In the genomic region with DNA sequence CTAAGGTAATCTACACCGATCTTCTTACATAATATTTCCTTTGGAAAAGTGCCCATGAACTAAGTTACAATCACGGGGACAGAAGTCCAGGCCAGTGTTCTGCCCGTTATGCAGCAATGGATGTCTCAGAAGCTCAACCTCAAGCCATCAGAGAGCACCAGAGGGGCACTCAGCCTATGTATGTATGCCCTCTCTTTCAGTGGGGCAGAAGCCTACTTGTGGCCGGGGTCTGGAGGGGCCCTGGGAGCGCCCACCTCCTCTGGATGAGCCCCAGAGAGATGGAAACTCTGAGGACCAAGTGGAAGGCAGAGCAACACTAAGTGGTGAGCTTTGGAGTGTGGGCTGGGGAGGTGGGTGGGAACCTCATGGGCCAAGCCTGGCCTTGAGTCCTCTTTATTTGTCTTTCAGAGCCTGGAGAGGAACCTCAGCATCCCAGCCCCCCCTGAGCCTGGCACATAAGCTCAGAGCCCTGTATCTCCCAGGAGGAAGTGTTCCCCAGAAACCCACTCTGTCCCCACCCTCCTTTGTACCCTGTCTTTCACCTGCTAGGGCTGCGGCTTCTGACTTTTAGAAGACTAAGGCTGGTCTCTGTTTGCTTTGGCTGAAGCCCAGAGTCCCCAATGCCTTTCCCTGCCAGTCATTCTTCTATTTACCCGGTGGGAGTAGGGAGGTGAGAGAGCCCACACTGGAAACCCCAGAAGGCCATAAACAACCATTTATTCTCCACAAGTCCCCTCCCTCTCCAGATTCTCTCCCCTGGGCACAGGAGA, we compare ENCODE assay signal across 11 mouse cellular contexts. TPM values are rescaled to one million over a fixed set of nuclear protein-coding genes. Genes with fewer than 3 reads are reported as not detected.
A peak's percentile ranks its signal among the peaks of the same experiment; 100 is the strongest.
DNase-seq lines count a peak whose midpoint lies in the region; ATAC-seq and TF ChIP-seq lines count a peak whose summit lies in the region.
"Had no signal": no experiment of that assay in that cellular context is flagged by ENCODE, and none has a peak within 500 bp of the region (broad histone marks: within the 10 kb centered on the region; RNA-seq: fewer than 3 reads in every experiment).

No protein-coding gene starts in this region.

- no peak overlapping the region for H3K9ac ChIP-seq in forebrain, embryonic 13.5 days
- H3K9ac ChIP-seq in kidney, postnatal 0 days (ENCODE audit: low read depth, low read length), result no peak overlapping the region

- H3ac ChIP-seq in myocyte (ENCODE audit: control insufficient read depth, insufficient read length), result no peak overlapping the region

- peaks cover 54% of the 10 kb centered on the region for H3K27me3 ChIP-seq in forebrain, embryonic 10.5 days (ENCODE audit: poor library complexity, severe bottlenecking)
- H3K27me3 ChIP-seq in forebrain, embryonic 13.5 days, result peaks cover 36% of the 10 kb centered on the region
- H3K27me3 ChIP-seq in kidney, postnatal 0 days (ENCODE audit: insufficient read depth, low read length), result no peaks in the 10 kb centered on the region
- H3K27me3 ChIP-seq in myocyte (ENCODE audit: control insufficient read depth, insufficient read depth, insufficient read length), result peaks cover 13% of the 10 kb centered on the region

- no peaks in the 10 kb centered on the region for H3K9me3 ChIP-seq in forebrain, embryonic 10.5 days
- H3K9me3 ChIP-seq in forebrain, embryonic 13.5 days (replicated peaks), result no peaks in the 10 kb centered on the region
- no peaks in the 10 kb centered on the region for H3K9me3 ChIP-seq in kidney, postnatal 0 days (replicated peaks; ENCODE audit: low read length)

- peaks cover 67% of the 10 kb centered on the region for H3K4me1 ChIP-seq in forebrain, embryonic 10.5 days
- peaks cover 48% of the 10 kb centered on the region for H3K4me1 ChIP-seq in forebrain, embryonic 13.5 days
- H3K4me1 ChIP-seq in kidney, postnatal 0 days (replicated peaks; ENCODE audit: insufficient read depth, low read length), result peaks cover 28% of the 10 kb centered on the region

- no peak for ATAC-seq in forebrain, embryonic 13.5 days
- no peak for ATAC-seq in kidney, postnatal 0 days (replicated peaks; ENCODE audit: low FRiP score, low read depth)

- DNase-seq in forebrain, embryonic 10.5 days (ENCODE audit: extremely low spot score, low spot score), result no peak
- no peak for DNase-seq in kidney, postnatal 0 days (ENCODE audit: low spot score)
- no peak for DNase-seq in kidney, postnatal 10 days
- peak; percentile 21 for DNase-seq in induced T-regulatory cell, adult 2 months (ENCODE audit: low read depth)
- DNase-seq in left cerebral cortex, postnatal 36 days (ENCODE audit: low spot score in 2 of 2), result no peak
- no peak for DNase-seq in cerebellum, adult 9-10 months
- DNase-seq: spleen, adult 18-20 months had no signal

- H3K4me3 ChIP-seq in forebrain, embryonic 10.5 days, result peak overlapping the region; percentile 81; the same call in 1 of the 2 replicates
- H3K4me3 ChIP-seq in forebrain, embryonic 13.5 days, result no peak overlapping the region
- no peak overlapping the region for H3K4me3 ChIP-seq in kidney, postnatal 0 days (replicated peaks; ENCODE audit: low read depth, low read length)
- peak overlapping the region; percentile 68 for H3K4me3 ChIP-seq in myocyte

- intact Hi-C loops in left cerebral cortex, postnatal 36 days (cut with DNase I), result no loop called here

- no peak overlapping the region for H3K4me2 ChIP-seq in forebrain, embryonic 13.5 days
- peak overlapping the region; percentile 76 for H3K4me2 ChIP-seq in kidney, postnatal 0 days (ENCODE audit: low read length)
- H3K4me2 ChIP-seq in myocyte (ENCODE audit: low read depth), result peak overlapping the region; percentile 87

- H3K36me3 ChIP-seq in forebrain, embryonic 10.5 days (replicated peaks), result no peaks in the 10 kb centered on the region
- H3K36me3 ChIP-seq in forebrain, embryonic 13.5 days (ENCODE audit: poor library complexity, severe bottlenecking), result no peaks in the 10 kb centered on the region
- H3K36me3 ChIP-seq in kidney, postnatal 0 days (ENCODE audit: insufficient read depth, low read length), result no peaks in the 10 kb centered on the region
- no peaks in the 10 kb centered on the region for H3K36me3 ChIP-seq in myocyte (ENCODE audit: control insufficient read depth, insufficient read depth)

- WGBS in forebrain, embryonic 10.5 days, result 80% methylated on average over 7 of the region's 7 CpGs
- WGBS in forebrain, embryonic 13.5 days, result 82% methylated on average over 7 of the region's 7 CpGs
- WGBS in kidney, postnatal 0 days, result 53% methylated on average over 7 of the region's 7 CpGs

- TF ChIP-seq CTCF in kidney, postnatal 0 days (IDR thresholded peaks at IDR 0.05; ENCODE audit: low read depth), result no peak

- TF ChIP-seq POLR2A in myocyte (IDR thresholded peaks at IDR 0.05; ENCODE audit: insufficient read length, low read depth), result no peak

- H3K27ac ChIP-seq in forebrain, embryonic 10.5 days, result peak overlapping the region; percentile 93; the same call in 1 of the 2 replicates
- H3K27ac ChIP-seq in forebrain, embryonic 13.5 days, result no peak overlapping the region
- H3K27ac ChIP-seq in kidney, postnatal 0 days, result peak overlapping the region; percentile 97

- peaks cover 25% of the 10 kb centered on the region for H3K79me2 ChIP-seq in myocyte (ENCODE audit: control insufficient read depth, insufficient read depth)

TF ChIP-seq in myocyte, 11 proteins besides CTCF, POLR2A, EP300 and RAD21:
- TF ChIP-seq MAX (IDR thresholded peaks at IDR 0.05; ENCODE audit: low read depth), result no peak
TF ChIP-seq in myocyte: peak in this region for 0.

RNA-seq across cellular contexts. Expression of a gene that starts 1.4 kb away (rescaled TPM):
- polyA plus RNA-seq in forebrain, embryonic 10.5 days (2016; fragmentation: Nextera tagmentation; extraction: Ambion mirVana), result 39.8 and 41.0 TPM in 2 replicates
- polyA plus RNA-seq in forebrain, embryonic 13.5 days (2015; fragmentation: Nextera tagmentation; extraction: Ambion mirVana), result 44.0 and 45.5 TPM in 2 replicates
- 42.4 and 42.8 TPM in 2 replicates for polyA plus RNA-seq in kidney, postnatal 0 days (2015; fragmentation: Nextera tagmentation; extraction: Ambion mirVana)
- polyA plus RNA-seq in myocyte (2012; fragmentation: generic; extraction: Trizol), result 25.8 TPM
- total RNA-seq in left cerebral cortex, postnatal 36 days (2021), result 10 to 100 TPM; 35.9 to 39.3 TPM

RNA-seq across cellular contexts. Expression of a gene that starts 8.6 kb away (rescaled TPM):
- polyA plus RNA-seq in forebrain, embryonic 10.5 days (2016; fragmentation: Nextera tagmentation; extraction: Ambion mirVana), result 0.23 and 0.41 TPM in 2 replicates
- polyA plus RNA-seq in forebrain, embryonic 13.5 days (2015; fragmentation: Nextera tagmentation; extraction: Ambion mirVana), result 14.6 and 20.0 TPM in 2 replicates
- polyA plus RNA-seq in kidney, postnatal 0 days (2015; fragmentation: Nextera tagmentation; extraction: Ambion mirVana), result 12.1 and 12.3 TPM in 2 replicates
- polyA plus RNA-seq in myocyte (2012; fragmentation: generic; extraction: Trizol), result not detected
- 100 to 1,000 TPM; 225 to 274 TPM for total RNA-seq in left cerebral cortex, postnatal 36 days (2021)

RNA-seq across cellular contexts. Expression of a gene that starts 26.8 kb away (rescaled TPM):
- polyA plus RNA-seq in forebrain, embryonic 10.5 days (2016; fragmentation: Nextera tagmentation; extraction: Ambion mirVana), result 0.15 TPM in 1 of 2 replicates, not detected in the other
- polyA plus RNA-seq in forebrain, embryonic 13.5 days (2015; fragmentation: Nextera tagmentation; extraction: Ambion mirVana), result 0.18 and 0.19 TPM in 2 replicates
- polyA plus RNA-seq in kidney, postnatal 0 days (2015; fragmentation: Nextera tagmentation; extraction: Ambion mirVana), result 1.8 and 2.1 TPM in 2 replicates
- polyA plus RNA-seq in myocyte (2012; fragmentation: generic; extraction: Trizol), result 131 TPM
- 10 to 100 TPM; 11.8 to 14.4 TPM for total RNA-seq in left cerebral cortex, postnatal 36 days (2021)

RNA-seq across cellular contexts. Expression of a gene that starts 27.4 kb away (rescaled TPM):
- polyA plus RNA-seq in forebrain, embryonic 10.5 days (2016; fragmentation: Nextera tagmentation; extraction: Ambion mirVana), result 0.14 TPM in 1 of 2 replicates, not detected in the other
- 45.4 and 72.1 TPM in 2 replicates for polyA plus RNA-seq in forebrain, embryonic 13.5 days (2015; fragmentation: Nextera tagmentation; extraction: Ambion mirVana)
- polyA plus RNA-seq in kidney, postnatal 0 days (2015; fragmentation: Nextera tagmentation; extraction: Ambion mirVana), result not detected in 2 replicates
- not detected for polyA plus RNA-seq in myocyte (2012; fragmentation: generic; extraction: Trizol)
- 10 to 100 TPM; 65.2 to 77.3 TPM for total RNA-seq in left cerebral cortex, postnatal 36 days (2021)
- polyA plus RNA-seq: gonadal fat pad, adult 2 months had no signal

RNA-seq across cellular contexts. Expression of a gene that starts 29.4 kb away (rescaled TPM):
- not detected in 2 replicates for polyA plus RNA-seq in forebrain, embryonic 10.5 days (2016; fragmentation: Nextera tagmentation; extraction: Ambion mirVana)
- 0.35 TPM in 1 of 2 replicates, not detected in the other for polyA plus RNA-seq in forebrain, embryonic 13.5 days (2015; fragmentation: Nextera tagmentation; extraction: Ambion mirVana)
- polyA plus RNA-seq in kidney, postnatal 0 days (2015; fragmentation: Nextera tagmentation; extraction: Ambion mirVana), result 3.5 and 3.7 TPM in 2 replicates
- 2.2 TPM for polyA plus RNA-seq in myocyte (2012; fragmentation: generic; extraction: Trizol)
- under 1 TPM; 0.34 to 0.47 TPM for total RNA-seq in left cerebral cortex, postnatal 36 days (2021)
- total RNA-seq: layer of hippocampus, postnatal 25 days had no signal

Comparison
In these comparisons a context has a peak if more than half of its experiments do, and no peak if none do; other contexts are left out.
1. H3K4me3 ChIP-seq: peak in forebrain, embryonic 10.5 days (single experiment) and myocyte (single experiment); none in forebrain, embryonic 13.5 days (single experiment) and kidney, postnatal 0 days (single experiment).
2. RNA of a gene that starts 26.8 kb away (polyA plus RNA-seq): 131 TPM in myocyte (single experiment); 1.8 to 2.1 TPM in kidney, postnatal 0 days, 0.18 to 0.19 TPM in forebrain, embryonic 13.5 days and 0.15 TPM in forebrain, embryonic 10.5 days; every median in the first group is over 10 times any median in the second.